Mouse (Mus musculus) erythroblast, embryonic 14.5 days (primary cell): ENCODE measurements around the gene Foxp1.

Experiments
- GATA1 ChIP-seq: IDR thresholded peaks from 2 replicates; pipeline ENCODE4 v1.6.1; 2012; ENCODE audit warnings: low read length, inconsistent platforms, mixed read lengths
- TAL1 ChIP-seq: IDR thresholded peaks from 3 replicates; pipeline ENCODE4 v1.6.1; 2012; ENCODE audit warnings: low read length, inconsistent platforms, mixed read lengths

DNA sequence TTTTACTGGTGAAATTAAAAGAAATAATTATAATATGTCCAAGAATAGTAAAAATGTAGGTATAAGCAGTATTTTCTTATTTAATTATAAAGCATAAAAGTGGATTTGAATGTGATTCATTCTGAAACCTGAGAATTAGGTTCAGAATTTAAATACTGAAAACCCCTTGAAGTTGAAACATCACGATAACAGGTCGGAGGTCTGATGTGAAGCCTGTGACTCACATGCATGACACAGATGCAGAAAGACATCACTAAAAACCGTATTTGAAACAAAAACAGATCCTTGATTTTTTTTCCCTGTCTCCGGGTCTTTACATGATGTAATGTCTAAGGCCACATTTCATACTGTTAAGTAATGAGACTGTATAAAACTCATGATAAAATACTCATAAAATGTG, 181.6 kb downstream of the Foxp1 start:
- TF ChIP-seq GATA1, result no peak
- TF ChIP-seq TAL1, result no peak
